Mouse (Mus musculus): ENCODE data around the gene Kif6. TPM values are rescaled to one million over a fixed set of nuclear protein-coding genes. Genes with fewer than 3 reads are reported as not detected.

Gene Kif6
- polyA plus RNA-seq, 1 experiment from 2014 or later, result 2.5 TPM

DNA sequence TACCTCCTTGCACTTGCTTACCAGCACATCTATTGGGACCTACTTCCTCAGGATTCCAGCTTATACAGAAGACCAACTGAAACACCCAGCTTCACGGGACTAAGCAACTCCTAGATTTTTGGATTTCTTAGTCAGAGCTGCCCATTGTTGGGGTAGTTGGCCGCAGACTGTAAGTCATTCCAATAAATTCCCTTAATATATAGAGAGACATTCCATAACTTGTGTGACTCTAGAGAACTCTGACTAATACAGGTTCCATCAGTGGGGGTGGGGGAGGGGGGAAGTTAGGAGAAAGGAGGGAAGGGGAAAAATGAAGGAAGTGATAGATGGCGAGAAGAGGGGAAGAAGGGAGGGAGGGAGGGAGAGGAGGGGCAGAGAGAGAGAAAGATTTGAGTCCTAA, 181.2 kb downstream of the Kif6 start:
- Histone ChIP-seq H3K9ac (ENCODE audit: low read depth, low read length) (no peak overlapping the region), H3K36me3 (ENCODE audit: control insufficient read depth, insufficient read depth, low read length) (no peaks in the 10 kb centered on the region), H3K27ac (ENCODE audit: low read length) (no peak overlapping the region), H3K4me2 (ENCODE audit: low read length) (no peak overlapping the region), H3K4me3 (ENCODE audit: low read depth, low read length) (no peak overlapping the region), H3K9me3 (replicated peaks; ENCODE audit: control insufficient read depth, low read length, poor library complexity, severe bottlenecking) (no peaks in the 10 kb centered on the region), H3K27me3 (ENCODE audit: control insufficient read depth, insufficient read depth, low read depth, low read length) (no peaks in the 10 kb centered on the region), H3K4me1 (ENCODE audit: control insufficient read depth, insufficient read depth, low read length) (no peaks in the 10 kb centered on the region)
- 84% methylated on average over 3 of the region's 3 CpGs for WGBS
- no peak for ATAC-seq

DNA sequence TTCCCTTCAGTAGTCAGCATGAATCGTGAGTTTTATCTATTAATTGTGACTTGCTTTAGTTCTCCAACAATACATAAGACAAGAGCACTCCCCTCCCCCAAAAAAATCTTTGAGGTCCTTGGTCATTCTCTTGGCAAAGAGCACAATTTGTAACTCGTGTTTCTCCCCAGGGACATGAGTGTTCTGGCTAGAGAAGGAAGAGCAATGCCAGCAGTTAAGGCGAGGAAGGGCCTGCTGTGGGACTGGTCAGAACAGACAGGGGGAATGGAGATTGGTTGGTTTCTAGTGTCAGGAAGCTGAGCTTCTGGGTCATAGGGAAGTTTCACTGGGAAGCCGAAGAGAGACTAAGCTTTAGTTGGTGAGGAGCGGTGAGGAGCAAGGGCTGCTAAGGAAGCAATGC, 184.2 kb downstream of the Kif6 start:
- H3K4me2 ChIP-seq (ENCODE audit: low read length), result no peak overlapping the region
- no peaks in the 10 kb centered on the region for H3K4me1 ChIP-seq (ENCODE audit: control insufficient read depth, insufficient read depth, low read length)
- WGBS, result 80% methylated on average over 5 of the region's 5 CpGs
- no peaks in the 10 kb centered on the region for H3K9me3 ChIP-seq (replicated peaks; ENCODE audit: control insufficient read depth, low read length, poor library complexity, severe bottlenecking)
- H3K9ac ChIP-seq (ENCODE audit: low read depth, low read length), result no peak overlapping the region
- H3K27me3 ChIP-seq (ENCODE audit: control insufficient read depth, insufficient read depth, low read depth, low read length), result no peaks in the 10 kb centered on the region
- no peak overlapping the region for H3K4me3 ChIP-seq (ENCODE audit: low read depth, low read length)
- no peak overlapping the region for H3K27ac ChIP-seq (ENCODE audit: low read length)
- ATAC-seq, result no peak
- H3K36me3 ChIP-seq (ENCODE audit: control insufficient read depth, insufficient read depth, low read length), result no peaks in the 10 kb centered on the region

GRCm38 (mm10) chr17:49800157-49800556, 185.2 kb downstream of the Kif6 start:
- H3K9me3 ChIP-seq (replicated peaks; ENCODE audit: control insufficient read depth, low read length, poor library complexity, severe bottlenecking), result no peaks in the 10 kb centered on the region
- no peak for ATAC-seq
- WGBS, result 62% methylated on average over 2 of the region's 2 CpGs
- H3K4me1 ChIP-seq (ENCODE audit: control insufficient read depth, insufficient read depth, low read length), result no peaks in the 10 kb centered on the region
- no peak overlapping the region for H3K27ac ChIP-seq (ENCODE audit: low read length)
- no peak overlapping the region for H3K9ac ChIP-seq (ENCODE audit: low read depth, low read length)
- H3K27me3 ChIP-seq (ENCODE audit: control insufficient read depth, insufficient read depth, low read depth, low read length), result no peaks in the 10 kb centered on the region
- H3K36me3 ChIP-seq (ENCODE audit: control insufficient read depth, insufficient read depth, low read length), result no peaks in the 10 kb centered on the region
- H3K4me2 ChIP-seq (ENCODE audit: low read length), result no peak overlapping the region
- no peak overlapping the region for H3K4me3 ChIP-seq (ENCODE audit: low read depth, low read length)

GRCm38 (mm10) chr17:49807461-49807860, 192.5 kb downstream of the Kif6 start:
- no peak for ATAC-seq
- no peak overlapping the region for H3K27ac ChIP-seq (ENCODE audit: low read length)
- H3K36me3 ChIP-seq (ENCODE audit: control insufficient read depth, insufficient read depth, low read length), result no peaks in the 10 kb centered on the region
- H3K27me3 ChIP-seq (ENCODE audit: control insufficient read depth, insufficient read depth, low read depth, low read length), result no peaks in the 10 kb centered on the region
- H3K9ac ChIP-seq (ENCODE audit: low read depth, low read length), result no peak overlapping the region
- no peak overlapping the region for H3K4me3 ChIP-seq (ENCODE audit: low read depth, low read length)
- no peaks in the 10 kb centered on the region for H3K9me3 ChIP-seq (replicated peaks; ENCODE audit: control insufficient read depth, low read length, poor library complexity, severe bottlenecking)
- H3K4me2 ChIP-seq (ENCODE audit: low read length), result no peak overlapping the region
- 65% methylated on average over 4 of the region's 4 CpGs for WGBS
- H3K4me1 ChIP-seq (ENCODE audit: control insufficient read depth, insufficient read depth, low read length), result no peaks in the 10 kb centered on the region

DNA sequence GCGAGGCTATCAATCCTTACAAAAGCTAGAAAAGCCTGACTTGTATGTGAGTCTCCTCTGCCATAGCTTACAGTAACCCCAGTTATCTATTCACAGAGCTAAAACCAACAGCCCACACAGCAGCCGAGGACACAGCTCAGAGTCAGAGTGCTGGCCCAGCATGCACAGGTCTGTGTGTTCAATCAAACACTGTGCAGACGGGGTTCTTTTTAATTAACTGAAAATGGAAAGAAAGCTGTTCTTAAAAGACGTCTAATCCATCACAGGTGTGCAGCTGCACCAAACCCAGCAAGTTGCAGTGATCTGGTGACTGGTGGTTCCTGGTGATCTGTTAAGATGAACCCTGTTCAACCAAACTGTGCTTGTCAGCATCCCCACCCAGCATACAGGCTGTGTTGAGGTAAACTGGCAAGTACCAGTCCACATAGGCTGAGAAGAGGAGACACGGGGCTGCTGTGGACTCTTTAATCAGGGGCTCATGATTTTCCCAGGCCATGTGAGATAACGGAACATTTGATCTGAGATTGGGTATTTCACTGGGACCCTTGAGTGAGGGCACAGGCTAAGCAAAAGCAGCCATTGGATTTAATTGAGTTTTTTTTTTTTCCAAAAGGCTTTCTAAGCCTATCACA, 193.9 kb downstream of the Kif6 start:
- WGBS, result 63% methylated on average over 6 of the region's 6 CpGs
- Histone ChIP-seq H3K27ac (ENCODE audit: low read length) (no peak overlapping the region), H3K36me3 (ENCODE audit: control insufficient read depth, insufficient read depth, low read length) (no peaks in the 10 kb centered on the region), H3K4me1 (ENCODE audit: control insufficient read depth, insufficient read depth, low read length) (no peaks in the 10 kb centered on the region), H3K4me3 (ENCODE audit: low read depth, low read length) (no peak overlapping the region), H3K9me3 (replicated peaks; ENCODE audit: control insufficient read depth, low read length, poor library complexity, severe bottlenecking) (no peaks in the 10 kb centered on the region), H3K4me2 (ENCODE audit: low read length) (no peak overlapping the region), H3K9ac (ENCODE audit: low read depth, low read length) (no peak overlapping the region), H3K27me3 (ENCODE audit: control insufficient read depth, insufficient read depth, low read depth, low read length) (no peaks in the 10 kb centered on the region)
- ATAC-seq, result no peak

DNA sequence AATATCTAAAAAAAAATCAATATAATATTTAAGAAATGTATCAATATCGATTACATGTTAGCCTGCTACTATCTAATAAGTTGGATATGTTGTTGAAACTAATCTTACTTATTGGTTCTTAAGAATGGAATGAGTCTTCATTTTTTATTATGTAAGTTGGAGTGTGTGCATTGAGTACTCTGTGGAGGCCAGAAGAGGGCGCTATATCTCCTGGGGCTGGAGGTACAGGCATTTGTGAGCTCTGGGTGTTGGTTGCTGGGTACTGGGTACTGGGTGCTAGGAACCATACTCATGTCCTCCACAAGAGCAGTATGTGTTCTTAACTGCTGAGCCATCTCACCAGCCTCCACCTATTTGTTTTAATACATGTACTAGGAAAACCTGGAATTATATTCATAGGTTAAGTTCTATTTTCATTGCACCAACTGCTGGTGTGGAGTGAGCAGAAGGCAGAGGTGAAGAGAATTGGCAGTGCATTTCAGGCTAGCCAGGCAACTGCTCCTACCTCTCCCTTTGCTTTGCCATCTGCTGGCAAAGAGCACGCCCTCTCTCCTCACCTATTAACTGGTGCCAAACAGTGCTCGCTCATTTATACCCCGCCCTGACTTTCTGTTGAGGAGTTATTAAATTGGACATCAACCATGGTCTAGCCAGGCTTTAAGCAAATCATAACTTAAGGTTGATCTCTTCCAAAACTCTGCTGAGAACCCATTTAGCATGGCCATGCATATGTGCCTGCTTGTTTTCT, 199.1 kb downstream of the Kif6 start:
- Histone ChIP-seq H3K4me2 (ENCODE audit: low read length) (no peak overlapping the region), H3K27me3 (ENCODE audit: control insufficient read depth, insufficient read depth, low read depth, low read length) (no peaks in the 10 kb centered on the region), H3K4me1 (ENCODE audit: control insufficient read depth, insufficient read depth, low read length) (peaks cover 8% of the 10 kb centered on the region; the same call in 1 of the 2 replicates), H3K36me3 (ENCODE audit: control insufficient read depth, insufficient read depth, low read length) (no peaks in the 10 kb centered on the region), H3K9me3 (replicated peaks; ENCODE audit: control insufficient read depth, low read length, poor library complexity, severe bottlenecking) (no peaks in the 10 kb centered on the region), H3K4me3 (ENCODE audit: low read depth, low read length) (no peak overlapping the region), H3K27ac (ENCODE audit: low read length) (no peak overlapping the region), H3K9ac (ENCODE audit: low read depth, low read length) (no peak overlapping the region)
- 87% methylated on average over 5 of the region's 5 CpGs for WGBS
- no peak for ATAC-seq

GRCm38 (mm10) chr17:49816067-49816565, 201.2 kb downstream of the Kif6 start:
- Histone ChIP-seq H3K4me3 (ENCODE audit: low read depth, low read length) (no peak overlapping the region), H3K9ac (ENCODE audit: low read depth, low read length) (no peak overlapping the region), H3K4me2 (ENCODE audit: low read length) (no peak overlapping the region), H3K4me1 (ENCODE audit: control insufficient read depth, insufficient read depth, low read length) (peaks cover 8% of the 10 kb centered on the region; the same call in 1 of the 2 replicates), H3K36me3 (ENCODE audit: control insufficient read depth, insufficient read depth, low read length) (no peaks in the 10 kb centered on the region), H3K9me3 (replicated peaks; ENCODE audit: control insufficient read depth, low read length, poor library complexity, severe bottlenecking) (no peaks in the 10 kb centered on the region), H3K27me3 (ENCODE audit: control insufficient read depth, insufficient read depth, low read depth, low read length) (no peaks in the 10 kb centered on the region), H3K27ac (ENCODE audit: low read length) (no peak overlapping the region)
- peak; percentile 79 for ATAC-seq
- 27% methylated on average over 5 of the region's 5 CpGs for WGBS

GRCm38 (mm10) chr17:49816703-49817102, 201.8 kb downstream of the Kif6 start:
- peak; percentile 73 for ATAC-seq
- WGBS, result 41% methylated on average over 5 of the region's 5 CpGs
- Histone ChIP-seq H3K4me1 (ENCODE audit: control insufficient read depth, insufficient read depth, low read length) (peaks cover 8% of the 10 kb centered on the region; the same call in 1 of the 2 replicates), H3K4me2 (ENCODE audit: low read length) (no peak overlapping the region), H3K27me3 (ENCODE audit: control insufficient read depth, insufficient read depth, low read depth, low read length) (no peaks in the 10 kb centered on the region), H3K36me3 (ENCODE audit: control insufficient read depth, insufficient read depth, low read length) (no peaks in the 10 kb centered on the region), H3K4me3 (ENCODE audit: low read depth, low read length) (no peak overlapping the region), H3K9me3 (replicated peaks; ENCODE audit: control insufficient read depth, low read length, poor library complexity, severe bottlenecking) (no peaks in the 10 kb centered on the region), H3K9ac (ENCODE audit: low read depth, low read length) (no peak overlapping the region), H3K27ac (ENCODE audit: low read length) (no peak overlapping the region)

GRCm38 (mm10) chr17:49820203-49820602, 205.3 kb downstream of the Kif6 start:
- no peaks in the 10 kb centered on the region for H3K36me3 ChIP-seq (ENCODE audit: control insufficient read depth, insufficient read depth, low read length)
- peaks cover 8% of the 10 kb centered on the region; the same call in 1 of the 2 replicates for H3K4me1 ChIP-seq (ENCODE audit: control insufficient read depth, insufficient read depth, low read length)
- H3K27me3 ChIP-seq (ENCODE audit: control insufficient read depth, insufficient read depth, low read depth, low read length), result no peaks in the 10 kb centered on the region
- no peak overlapping the region for H3K27ac ChIP-seq (ENCODE audit: low read length)
- ATAC-seq, result no peak
- H3K9ac ChIP-seq (ENCODE audit: low read depth, low read length), result no peak overlapping the region
- H3K9me3 ChIP-seq (replicated peaks; ENCODE audit: control insufficient read depth, low read length, poor library complexity, severe bottlenecking), result no peaks in the 10 kb centered on the region
- WGBS, result 87% methylated on average over 4 of the region's 4 CpGs
- H3K4me2 ChIP-seq (ENCODE audit: low read length), result no peak overlapping the region
- H3K4me3 ChIP-seq (ENCODE audit: low read depth, low read length), result no peak overlapping the region

Measured in midbrain, embryonic 16.5 days (tissue).